Mouse (Mus musculus) left cerebral cortex, postnatal 36 days (tissue): ENCODE results near the gene Skap1. TPM values are rescaled to one million over a fixed set of nuclear protein-coding genes. Genes with fewer than 3 reads are reported as not detected.

Source experiments
- DNase-seq, 2 experiments: peaks; one replicate each; pipeline ENCODE4 v3.0.0; 2021 to 2022; ENCODE audit warnings: low spot score in 2 of 2, mixed read lengths in 1 of 2
- intact Hi-C: fragments of 180-260 bp; cut with DNase I; formaldehyde crosslinking; loops from one replicate; pipeline ENCODE4 v1.15.1; 2025
- total RNA-seq, 2 experiments: library from RNA; stranded (reverse); gene quantifications; 2 replicates each; pipeline ENCODE4 v1.2.3; 2021

Skap1 gene
- total RNA-seq, 2 experiments from 2014 or later: 2.5 to 2.7 TPM

DNA sequence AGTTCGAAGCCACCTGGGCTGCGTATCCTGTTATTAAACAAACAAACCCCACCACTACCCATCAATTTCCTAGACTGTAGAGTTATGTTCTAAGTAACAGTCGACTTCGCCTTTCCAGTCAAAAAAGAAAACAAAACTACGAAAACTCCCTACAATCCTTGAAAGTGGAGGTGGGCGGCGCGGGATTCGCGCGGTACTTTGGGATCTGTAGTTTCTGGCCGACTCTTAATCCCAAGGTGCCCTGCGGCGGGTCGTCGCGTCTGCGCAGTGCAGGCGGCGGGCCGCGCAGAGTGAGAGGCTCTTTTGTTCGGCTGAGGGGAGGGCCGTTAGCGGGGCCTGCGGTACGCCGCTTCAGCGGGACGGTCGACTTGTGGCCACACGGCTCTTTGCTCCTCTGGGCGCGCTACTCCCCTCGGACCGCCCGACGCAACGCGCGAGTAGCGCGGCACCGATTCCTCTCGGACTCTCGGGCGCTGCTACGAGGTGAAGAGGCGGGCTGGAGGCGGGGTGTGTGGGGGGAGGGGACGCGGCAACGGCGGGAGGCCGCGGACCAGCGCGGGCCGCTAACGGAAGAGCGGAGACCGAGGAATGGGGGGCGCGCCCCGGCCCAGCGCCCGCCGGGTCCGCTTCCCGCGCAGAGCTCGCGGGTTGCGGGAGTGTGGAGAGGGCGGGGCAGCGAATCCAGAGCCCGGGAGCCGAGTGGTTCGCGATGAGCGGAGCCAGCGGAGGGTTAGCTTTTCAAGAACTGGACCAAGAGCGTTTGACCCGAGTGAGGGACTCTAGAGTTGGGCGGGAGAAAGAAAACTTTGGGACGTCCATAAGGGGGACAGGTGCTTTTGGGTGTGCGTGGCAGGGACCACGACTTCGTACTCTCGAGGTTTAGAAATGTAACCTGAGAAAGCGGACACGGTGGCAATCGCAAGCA lies 324.7 kb downstream of the Skap1 start, which contains the start of gene Cbx1:
Gene Cbx1, plus strand, starts transcription at position 257 of the 925 bp plus-strand sequence.
- intact Hi-C loops: no loop called here
- peak; percentile 92 to 93 for DNase-seq

- DNase-seq: no peak
- intact Hi-C loops: no loop called here
Measured at GRCm38 (mm10) chr11:96789990-96790389, 325.6 kb downstream of the Skap1 start.

- intact Hi-C loops: no loop called here
- DNase-seq: no peak
Measured at GRCm38 (mm10) chr11:96790681-96791080, 326.3 kb downstream of the Skap1 start.

- intact Hi-C loops: no loop called here
- DNase-seq: no peak
Measured at GRCm38 (mm10) chr11:96795491-96795890, 331.1 kb downstream of the Skap1 start.

- no peak for DNase-seq
- intact Hi-C loops: no loop called here
Measured at GRCm38 (mm10) chr11:96796081-96796480, 331.7 kb downstream of the Skap1 start.

DNA sequence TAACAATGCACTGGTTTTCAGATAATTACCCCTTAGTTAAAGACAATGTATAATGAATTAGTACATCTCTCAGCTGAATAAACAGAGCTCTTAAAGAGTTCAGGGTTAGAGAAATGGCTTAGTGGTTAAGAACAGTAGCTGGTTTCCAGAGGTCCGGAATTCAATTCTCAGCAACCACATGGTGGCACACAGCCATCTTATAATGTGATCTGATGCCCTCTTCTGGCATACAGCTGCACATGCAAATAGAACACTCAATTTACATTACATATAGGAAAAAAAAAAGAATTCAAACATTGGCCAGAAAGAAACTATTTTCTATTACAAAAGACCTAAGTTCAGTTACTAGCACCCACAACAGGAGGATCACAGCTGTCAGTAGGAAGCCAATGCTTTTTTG lies 332.2 kb downstream of the Skap1 start:
- intact Hi-C loops: no loop called here
- no peak for DNase-seq

DNA sequence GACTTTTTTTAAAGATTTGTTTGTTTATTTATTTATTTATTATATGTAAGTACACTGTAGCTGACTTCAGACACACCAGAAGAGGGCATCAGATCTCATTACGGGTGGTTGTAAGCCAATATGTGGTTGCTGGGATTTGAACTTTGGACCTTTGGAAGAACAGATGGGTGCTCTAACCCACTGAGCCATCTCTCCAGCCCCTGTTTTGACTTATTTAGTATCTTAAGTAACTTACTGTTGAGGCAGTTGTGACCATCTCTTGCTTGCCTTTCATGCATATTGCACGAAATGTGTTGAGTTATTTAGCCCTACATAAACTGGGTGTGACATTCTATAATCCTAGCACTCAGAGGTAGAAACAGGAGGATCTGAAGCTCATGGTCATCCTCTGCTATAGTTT lies 335.1 kb downstream of the Skap1 start:
- intact Hi-C loops: no loop called here
- DNase-seq: no peak

GRCm38 (mm10) chr11:96805606-96806005 lies 341.2 kb downstream of the Skap1 start:
- intact Hi-C loops: no loop called here
- DNase-seq: no peak

- DNase-seq: no peak
- intact Hi-C loops: no loop called here
Measured at GRCm38 (mm10) chr11:96808066-96808465, 343.7 kb downstream of the Skap1 start.

Other genes starting within 250 kb of the Skap1 start
- gene Hoxb9, start 193.1 kb upstream of the Skap1 start, total RNA-seq: not detected
- gene Hoxb8, start 182.7 kb upstream of the Skap1 start, total RNA-seq: not detected
- not detected for gene Hoxb7, start 178.0 kb upstream of the Skap1 start, total RNA-seq
- not detected for gene Hoxb6, start 172.1 kb upstream of the Skap1 start, total RNA-seq
- not detected for gene Hoxb5, start 161.3 kb upstream of the Skap1 start, total RNA-seq
- gene Hoxb4, start 146.3 kb upstream of the Skap1 start, total RNA-seq: not detected
- not detected for gene Hoxb3, start 141.3 kb upstream of the Skap1 start, total RNA-seq
- gene Hoxb2, start 114.1 kb upstream of the Skap1 start, total RNA-seq: not detected
- not detected for gene Hoxb1, start 98.8 kb upstream of the Skap1 start, total RNA-seq